Mouse (Mus musculus): ENCODE data around the gene Fam189a1.

Fam189a1 gene

DNA sequence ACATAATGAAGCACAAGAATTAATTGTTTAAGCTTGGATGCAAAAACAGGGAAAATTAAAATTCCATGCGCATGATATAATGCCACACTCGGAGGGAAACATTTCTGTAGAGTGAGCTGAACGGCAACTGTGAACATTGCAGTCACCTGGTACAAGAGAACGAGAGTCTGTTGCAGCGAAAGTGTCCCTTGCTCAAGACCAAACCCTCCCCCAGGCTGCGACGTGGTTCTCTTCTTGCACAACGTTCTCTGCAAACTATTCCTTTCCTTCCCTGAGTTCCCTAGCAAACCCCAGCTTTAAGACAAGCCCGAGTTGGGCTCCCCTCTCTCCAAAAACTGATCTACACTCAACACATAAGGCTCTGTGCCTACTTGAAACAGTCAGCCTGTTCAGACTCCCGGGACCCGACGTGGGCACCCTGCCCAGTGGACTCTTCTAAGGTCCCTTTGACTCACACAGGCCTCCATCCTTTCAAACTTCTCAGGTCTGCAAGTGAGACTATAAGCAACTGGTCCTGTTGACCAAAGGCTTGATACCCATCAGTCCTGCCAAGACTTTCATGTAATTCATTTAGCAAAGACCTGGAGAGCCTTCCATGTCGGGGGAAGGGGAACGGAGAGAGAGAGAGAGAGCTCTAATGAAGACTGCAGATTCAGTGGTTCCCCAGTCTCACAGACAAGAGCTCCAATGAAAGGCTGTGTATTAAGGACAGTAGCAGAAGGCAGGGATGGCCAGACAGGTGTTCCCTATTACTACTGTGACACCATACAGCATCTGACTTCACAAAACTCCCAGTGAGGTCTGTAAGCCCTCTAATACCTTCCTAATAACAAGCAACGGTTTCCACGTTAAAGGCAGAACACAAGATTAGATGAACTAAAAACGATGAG is 51.9 kb downstream of the Fam189a1 start:
- no peak for DNase-seq (ENCODE audit: low spot score)

DNA sequence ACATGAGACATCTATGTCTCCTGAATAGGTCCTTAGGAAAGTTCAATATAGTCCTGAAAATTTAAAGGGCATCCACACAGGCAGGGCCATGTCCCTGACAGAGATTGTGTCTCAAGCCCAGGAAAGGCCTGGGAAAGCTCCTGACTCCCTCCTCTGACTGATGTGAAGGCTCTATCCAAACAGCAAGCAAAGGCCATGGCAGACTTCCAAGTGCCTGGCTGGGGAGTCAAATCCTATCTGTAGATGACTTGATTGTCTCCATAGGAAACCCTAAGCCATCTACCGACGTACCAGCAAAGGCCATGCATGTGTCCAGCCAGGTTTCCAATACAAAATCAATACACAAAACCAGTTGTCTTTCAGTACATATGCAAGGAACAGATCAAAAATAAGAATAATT is 54.7 kb downstream of the Fam189a1 start:
- DNase-seq (ENCODE audit: low spot score) = no peak

DNA sequence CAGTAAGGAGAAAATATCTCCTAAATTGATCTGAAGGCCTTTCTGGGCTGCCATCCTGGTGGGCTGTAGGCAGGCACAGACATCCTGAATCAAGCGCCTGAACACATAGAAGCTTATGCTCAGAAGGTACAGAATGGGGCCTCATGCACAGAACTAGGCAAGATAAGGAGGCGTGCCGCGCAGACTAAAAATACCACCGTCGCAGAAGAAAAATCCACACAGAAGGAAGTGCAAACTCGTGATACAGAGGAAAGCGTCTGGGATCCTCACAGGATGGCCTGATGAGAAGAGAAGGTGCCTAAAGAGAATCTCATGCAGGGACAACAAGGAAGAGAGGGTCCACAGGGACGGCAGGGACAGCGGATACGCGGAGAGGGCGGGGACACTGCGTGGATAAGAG is 58.7 kb downstream of the Fam189a1 start:
- DNase-seq (ENCODE audit: low spot score) = no peak

DNA sequence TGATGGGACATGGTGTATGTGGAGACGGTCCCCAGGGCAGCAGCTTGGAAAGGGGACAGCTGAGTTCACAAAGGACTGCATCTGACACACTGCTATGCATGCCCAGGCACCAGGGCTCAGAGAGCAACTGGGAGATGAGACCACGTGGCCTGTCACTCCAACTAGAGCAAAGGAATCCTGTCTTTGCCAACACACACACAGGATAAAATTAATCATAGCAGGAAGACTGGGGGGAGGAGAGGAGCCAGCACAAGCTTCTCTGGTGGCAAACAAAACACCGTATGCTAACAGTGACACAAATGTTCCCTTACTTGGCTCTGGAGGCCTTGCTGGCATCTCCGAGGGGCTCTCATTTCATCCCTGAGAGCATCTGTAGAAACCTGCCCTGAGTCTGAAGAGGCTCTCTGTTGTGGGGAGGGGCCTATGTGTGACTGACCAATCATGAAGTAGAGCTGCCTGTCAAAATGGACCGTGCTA is 60.7 kb downstream of the Fam189a1 start:
- DNase-seq (ENCODE audit: low spot score) = no peak

DNA sequence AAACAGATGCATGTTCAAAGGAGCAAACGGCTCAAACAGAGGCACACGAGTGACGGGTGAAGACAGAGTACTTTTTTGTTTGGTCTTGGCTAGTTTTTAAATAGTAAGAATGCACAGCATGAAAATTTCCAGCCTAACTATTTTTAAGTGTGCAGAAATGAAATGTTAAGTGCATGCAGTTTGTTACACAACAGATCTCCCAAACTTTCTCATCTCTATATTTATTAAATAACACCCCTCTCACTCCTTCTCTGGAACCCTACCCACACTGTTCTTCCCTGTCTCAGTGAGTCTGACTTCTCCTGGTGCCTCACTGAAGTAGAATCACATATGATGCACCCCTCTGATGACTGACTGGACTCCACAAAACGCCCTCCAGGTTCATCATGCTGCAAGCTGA is 63.1 kb downstream of the Fam189a1 start:
- no peak for DNase-seq (ENCODE audit: low spot score)

DNA sequence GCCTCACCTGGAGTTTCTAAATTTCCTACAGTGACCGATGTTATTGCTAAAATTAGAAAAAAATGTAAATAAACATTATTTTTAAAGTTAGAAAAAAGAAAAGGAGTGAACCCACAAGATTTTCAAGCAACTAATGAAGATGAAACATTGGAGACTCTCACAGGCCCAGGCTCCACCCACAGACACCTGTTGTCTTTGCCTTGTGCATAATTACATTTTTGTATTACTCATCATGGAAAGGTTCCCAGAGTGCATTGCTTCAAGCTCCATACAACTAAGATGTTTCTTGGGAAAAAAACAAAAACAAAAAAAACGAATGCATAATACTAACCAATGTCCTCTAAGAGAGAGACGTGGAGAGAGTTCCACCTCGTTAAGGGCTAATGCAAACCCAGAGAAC is 64.9 kb downstream of the Fam189a1 start:
- DNase-seq (ENCODE audit: low spot score) = no peak

DNA sequence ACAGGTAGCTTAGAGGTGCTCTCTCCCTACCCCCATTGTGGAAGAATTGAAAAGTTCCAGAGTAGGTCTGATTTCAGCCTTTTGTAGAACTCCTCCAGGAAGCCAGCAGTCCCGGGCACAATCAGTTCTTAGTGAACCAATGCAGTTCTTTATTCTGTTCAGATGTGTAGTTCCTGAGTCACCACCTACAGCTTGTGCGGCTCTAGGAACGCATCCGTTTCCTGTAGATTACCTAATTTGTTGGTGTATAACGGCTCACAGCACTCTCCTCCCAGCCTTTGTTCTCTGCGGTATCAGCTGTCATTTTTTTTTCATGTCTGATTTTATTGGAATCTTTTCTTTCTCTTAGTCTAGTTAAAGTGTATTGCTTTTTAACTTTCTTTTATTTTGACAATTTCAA is 70.4 kb downstream of the Fam189a1 start:
- no peak for DNase-seq (ENCODE audit: low spot score)

DNA sequence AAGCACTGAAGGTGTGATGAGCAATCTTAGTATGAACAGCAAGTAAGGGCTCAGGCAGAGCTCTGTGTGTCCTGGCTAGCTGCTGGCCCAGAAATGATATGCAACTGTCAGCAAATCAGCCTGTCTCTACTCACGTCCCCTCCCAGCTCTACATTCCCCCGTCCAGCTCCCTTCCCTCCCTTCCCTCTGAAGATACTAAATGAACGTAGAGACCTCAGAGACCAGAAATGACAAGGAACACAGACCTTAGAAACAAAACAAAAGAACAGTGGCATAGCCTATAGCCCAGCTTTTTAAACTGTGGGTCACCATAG is 73.6 kb downstream of the Fam189a1 start:
- no peak for DNase-seq (ENCODE audit: low spot score)

DNA sequence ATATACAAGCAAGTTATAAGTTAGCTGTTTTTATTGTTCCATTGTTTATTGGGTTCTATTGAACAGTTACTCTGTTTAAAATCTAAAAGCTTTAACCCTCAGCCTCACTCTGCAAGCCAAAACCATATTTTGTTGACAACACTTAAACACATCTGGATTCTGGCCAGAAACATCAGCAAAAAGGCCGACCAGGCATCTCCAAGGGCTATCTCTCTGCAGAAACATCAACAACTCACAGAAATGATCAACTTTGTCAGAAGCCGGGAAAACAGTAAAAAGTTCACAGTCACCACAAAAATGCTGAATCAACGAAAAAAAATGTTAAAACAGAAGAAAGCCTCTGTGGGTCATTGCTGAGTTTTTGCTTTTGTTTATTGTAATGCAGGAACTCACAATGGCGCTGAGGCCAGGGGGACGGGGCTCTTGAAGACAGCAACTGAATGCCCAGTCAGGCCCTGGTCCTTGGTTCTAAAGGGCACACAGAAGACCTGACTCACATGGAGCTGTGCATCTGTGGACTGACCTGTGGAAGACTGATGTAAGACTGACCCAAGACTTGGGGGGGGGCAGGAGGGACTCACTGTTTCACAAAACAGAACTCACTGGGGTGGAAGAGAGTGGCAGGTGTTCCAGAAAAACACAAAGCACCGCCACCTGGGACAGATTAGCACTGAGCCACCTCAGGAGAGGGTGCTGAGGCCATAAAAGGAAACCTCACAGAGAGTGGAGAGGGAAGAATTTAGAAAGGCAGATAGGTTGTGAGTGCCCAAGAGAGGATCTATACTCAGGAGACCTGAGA is 74.2 kb downstream of the Fam189a1 start:
- DNase-seq (ENCODE audit: low spot score) = no peak

DNA sequence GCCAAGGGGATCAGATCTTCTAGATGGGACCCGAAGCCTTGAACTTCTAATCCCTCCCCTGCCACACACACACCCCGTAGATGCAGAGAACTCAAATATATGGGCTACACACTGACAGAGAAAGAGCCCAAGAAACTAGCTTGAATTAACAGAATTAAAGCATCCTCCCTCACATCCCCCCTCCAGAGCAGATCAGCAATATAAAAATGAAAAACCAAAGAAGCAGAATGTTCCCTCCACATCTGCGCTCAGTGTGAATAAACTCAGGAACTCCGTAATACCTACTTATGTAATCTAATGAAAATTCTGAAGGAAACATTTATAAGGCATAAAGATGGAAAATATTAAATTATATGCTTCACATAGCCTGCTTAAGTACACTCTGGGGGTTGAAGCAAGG is 80.2 kb downstream of the Fam189a1 start:
- DNase-seq (ENCODE audit: low spot score) = no peak

DNA sequence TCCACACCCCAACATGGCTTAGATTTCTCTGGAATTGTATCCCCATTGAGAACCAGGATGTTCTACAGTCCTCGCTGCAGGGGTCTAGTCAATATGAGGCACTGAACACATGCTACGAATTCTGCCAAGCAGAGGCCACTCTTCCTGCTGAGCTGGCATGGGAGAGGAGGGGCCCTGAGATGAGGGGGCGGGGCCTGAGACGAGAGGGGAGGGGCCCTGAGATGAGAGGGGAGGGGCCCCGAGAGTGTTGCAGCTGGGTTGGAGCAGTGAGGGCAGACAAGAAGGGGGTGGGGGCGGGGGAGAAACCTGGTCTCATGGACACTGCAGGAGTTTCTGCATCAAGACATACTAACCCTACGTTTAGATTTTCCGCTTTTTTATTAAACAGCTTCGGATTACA is 82.2 kb downstream of the Fam189a1 start:
- DNase-seq (ENCODE audit: low spot score) = no peak

DNA sequence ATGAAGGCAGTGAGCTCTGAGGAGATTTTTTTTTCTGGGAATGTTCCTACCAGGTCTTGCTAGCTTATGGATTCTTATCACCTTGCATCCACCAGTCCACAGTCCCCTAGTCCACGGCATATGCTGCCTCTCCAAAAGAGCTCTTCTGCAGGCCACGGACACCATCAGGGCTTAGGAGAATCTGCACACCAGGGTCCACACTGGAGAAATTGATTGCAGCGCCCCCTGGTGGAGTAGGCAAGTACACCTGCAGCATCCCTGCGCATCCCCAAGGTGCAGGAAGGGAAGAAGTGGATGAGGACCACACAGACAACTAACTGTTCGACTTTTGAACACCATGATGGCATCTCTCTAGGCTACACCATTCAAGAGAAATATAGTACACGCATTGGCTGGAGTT is 82.8 kb downstream of the Fam189a1 start:
- no peak for DNase-seq (ENCODE audit: low spot score)

DNA sequence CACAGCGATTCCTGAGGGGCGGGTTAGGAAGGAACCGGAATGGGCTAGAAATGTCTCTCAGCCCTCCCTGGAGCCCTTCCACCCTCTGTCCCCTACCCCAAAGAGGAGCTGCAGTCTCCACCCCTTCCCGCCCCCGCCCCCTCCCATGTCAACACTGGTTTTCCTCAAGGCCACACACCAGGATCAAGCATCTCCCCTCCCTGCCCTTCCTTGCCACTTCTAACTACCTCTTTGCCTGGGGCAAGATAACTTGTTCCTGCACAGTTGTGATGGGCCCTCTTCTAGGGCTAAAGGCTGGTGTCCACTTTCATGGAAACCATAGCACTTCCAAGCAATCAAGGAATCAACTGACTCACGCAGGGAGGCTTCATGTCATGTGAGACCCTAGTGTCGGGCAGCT is 90.2 kb downstream of the Fam189a1 start:
- DNase-seq (ENCODE audit: low spot score) = no peak

DNA sequence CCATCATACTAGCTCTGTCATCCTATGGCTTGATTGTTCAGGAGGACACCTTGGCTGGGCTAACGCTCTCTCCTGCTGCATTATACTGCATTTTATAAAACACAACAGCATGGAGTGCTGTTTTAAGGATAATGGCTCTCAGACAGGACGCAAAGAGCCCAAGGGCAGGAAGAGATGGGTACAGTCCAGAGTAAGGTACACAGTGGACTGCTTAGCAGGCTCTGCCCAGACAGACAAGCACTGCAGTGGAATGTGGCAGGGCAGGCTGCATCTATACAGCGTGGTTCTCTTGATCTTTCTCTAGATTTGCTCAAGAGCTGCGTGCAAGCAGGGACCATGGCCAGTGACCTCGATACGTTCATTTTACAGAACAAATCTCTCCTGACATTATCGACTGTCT is 90.9 kb downstream of the Fam189a1 start:
- DNase-seq (ENCODE audit: low spot score) = no peak

DNA sequence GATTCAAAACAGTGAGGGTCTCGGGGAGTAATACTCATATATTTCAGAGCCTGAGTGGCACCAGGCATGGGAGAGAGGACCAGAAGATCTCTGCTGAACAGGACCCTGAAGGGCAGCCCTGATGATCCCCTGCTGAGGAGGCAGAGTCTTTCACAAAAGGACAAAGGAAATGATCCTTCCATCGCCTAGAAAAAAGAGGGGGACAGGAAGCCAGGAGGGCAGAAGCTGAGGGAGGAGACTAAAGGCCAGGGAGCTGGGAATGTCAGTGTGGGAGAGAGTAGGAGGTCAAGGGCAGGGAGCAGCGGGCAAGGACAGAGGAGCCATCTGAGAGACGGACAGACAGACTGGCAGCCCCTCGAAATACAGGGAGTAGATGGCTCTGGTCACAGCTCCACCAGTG is 91.7 kb downstream of the Fam189a1 start:
- no peak for DNase-seq (ENCODE audit: low spot score)

DNA sequence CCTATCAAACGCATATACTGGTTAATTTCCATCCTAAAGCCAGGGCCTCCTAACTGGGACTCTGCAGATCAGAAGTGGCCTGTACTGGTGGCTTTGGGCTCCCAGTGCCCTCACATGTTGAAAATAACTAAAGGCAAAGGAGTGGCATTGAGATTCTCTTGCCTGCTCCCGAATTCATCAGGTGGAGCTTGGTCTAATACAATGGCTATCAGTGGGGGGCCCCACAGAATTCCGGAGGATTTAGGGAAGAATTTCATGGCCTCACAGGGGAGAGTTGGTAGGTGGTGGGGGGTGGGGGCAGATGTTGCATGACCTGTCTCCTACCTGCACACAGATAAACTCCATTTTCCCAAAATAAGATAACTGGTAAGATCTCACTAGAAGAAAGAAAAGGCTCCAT is 92.3 kb downstream of the Fam189a1 start:
- DNase-seq (ENCODE audit: low spot score) = no peak

DNA sequence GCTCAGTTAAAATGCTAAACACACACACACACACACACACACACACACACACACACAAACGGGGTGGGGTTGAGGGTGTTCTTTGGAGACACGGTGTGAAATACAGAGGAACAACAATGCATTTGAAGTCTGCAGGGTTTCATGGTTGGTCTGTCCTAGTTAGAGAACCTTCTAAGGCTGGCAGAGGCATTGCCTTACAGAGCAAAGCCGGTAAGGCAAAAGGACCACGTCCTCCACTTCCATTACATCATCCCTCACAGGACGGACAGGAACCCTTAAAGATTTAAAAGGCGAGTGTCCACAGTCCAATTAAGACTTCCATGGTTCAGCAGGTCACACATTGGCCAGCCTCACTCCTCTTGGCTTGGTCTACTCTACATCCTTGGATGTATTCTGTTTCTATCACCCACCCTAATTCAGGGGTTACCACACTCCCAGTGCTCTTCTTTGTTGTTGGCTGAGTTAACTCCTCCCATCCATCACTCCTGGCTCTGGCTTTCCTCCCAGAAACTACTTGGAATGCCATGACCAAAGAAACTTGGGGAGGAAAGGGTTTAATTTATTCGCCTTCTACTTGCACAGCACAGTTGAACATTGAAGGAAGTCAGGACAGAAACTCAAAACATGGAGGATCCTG is 96.1 kb downstream of the Fam189a1 start:
- no peak for DNase-seq (ENCODE audit: low spot score)

DNA sequence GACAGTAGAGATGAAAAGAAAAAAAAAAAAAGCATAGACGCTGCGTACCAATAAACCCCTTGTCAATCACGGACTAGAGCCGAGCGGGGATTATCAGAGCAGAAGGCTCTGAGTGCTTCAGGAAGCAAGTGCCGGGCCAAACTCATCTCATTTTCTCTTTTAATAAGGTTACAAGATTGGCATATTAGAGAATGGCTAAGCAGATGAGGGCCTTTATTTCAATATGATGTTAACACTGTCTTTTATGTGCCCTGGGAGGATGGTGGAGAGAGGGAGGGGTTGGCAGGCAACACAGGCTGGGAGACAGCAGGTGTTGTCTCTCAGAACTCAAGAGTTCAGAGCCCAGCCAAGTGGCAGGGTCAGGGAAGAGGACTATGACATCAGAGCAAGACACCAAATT is 99.5 kb downstream of the Fam189a1 start:
- no peak for DNase-seq (ENCODE audit: low spot score)

DNA sequence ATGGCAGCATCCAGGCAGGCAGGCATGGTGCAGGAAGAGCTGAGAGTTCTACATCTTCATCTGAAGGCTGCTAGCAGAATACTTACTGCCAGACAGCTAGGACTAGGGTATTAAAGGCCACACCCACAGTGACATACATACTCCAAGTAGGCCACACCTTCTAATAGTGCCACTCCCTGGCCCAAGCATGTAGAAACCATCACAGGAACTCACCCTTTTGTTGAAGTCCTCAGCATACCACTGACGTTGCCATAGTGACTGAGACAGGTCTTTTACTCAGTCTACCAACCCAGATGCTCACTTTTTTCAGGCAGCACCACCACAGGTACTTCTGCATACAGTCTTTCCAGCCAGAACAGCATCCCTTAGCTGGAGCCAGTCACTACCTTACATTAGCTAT is 104.4 kb downstream of the Fam189a1 start:
- DNase-seq (ENCODE audit: low spot score) = no peak

DNA sequence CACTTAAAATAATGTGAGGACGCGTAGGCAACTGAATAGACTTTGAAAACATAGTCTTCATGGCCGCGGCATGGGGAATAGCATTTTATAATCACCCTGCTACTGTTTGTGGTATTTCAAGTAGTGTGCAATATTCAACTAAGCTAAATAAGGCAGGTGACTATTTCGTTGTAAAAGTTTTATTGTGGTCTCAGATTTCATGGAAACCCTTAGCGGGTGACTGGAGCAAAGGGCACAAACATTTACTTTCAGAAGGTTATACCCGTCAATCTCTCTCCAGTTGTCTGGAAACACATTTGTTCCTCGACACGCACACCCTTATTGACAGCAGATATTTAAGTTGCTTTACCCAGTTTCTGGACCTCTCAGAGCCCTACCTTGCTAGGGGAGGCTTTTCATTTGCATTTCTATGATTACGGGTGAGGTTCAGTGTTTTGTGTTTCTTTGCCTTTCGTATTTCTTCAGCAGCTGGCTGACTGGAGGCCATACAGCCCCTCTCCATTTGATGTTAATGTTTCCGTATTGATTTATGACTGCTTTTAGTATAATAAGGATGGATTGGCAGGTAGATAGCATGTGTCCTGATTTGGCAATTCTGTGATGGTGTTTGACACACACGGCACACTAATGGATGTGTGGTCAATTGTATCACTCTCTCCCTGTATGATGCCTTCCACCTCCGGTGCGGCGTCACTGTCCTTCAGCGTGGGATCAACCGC is 107.0 kb downstream of the Fam189a1 start:
- DNase-seq (ENCODE audit: low spot score) = no peak

DNA sequence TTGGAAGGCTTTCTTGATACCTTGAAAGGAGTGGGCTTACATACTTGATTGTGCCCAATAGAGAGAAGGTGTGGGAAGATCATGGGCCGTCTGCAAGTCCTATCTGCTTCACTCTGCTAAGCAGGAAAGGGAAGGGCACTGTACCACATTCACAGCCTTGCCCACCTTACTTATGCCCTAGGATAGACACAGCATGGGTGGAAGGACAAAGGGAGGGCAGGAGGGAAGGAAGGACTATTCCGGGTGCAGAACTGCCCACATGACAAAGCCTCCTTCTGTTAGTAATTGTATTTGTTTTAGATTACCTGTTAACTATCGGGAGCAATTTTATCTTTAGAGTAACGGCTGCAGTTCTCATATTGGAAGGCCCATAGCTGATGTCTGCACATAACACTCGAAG is 108.7 kb downstream of the Fam189a1 start:
- DNase-seq (ENCODE audit: low spot score) = no peak

DNA sequence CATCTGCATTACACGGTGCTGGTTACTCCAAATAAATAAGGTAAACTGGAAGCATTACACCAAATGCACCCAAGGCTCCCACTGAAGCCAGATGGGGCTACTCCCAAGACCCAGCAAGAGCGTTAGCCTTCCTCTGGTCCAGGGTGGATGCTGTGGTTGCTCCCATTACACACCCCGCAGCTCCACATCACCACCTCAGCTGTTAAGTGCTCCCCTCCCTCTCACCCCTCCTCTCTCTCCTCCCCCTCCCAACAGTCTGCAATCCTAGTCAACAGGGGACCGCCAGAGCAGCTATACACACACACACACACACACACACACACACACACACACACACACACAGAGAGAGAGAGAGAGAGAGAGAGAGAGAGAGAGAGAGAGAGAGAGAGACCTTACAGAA is 109.7 kb downstream of the Fam189a1 start:
- DNase-seq (ENCODE audit: low spot score) = no peak

Measured in spleen, adult 12 weeks (tissue).